Mouse (Mus musculus) erythroblast, embryonic 14.5 days (primary cell): ENCODE data around the gene Apol9b.
"Not testable (repeated sequence)": the region's sequence is repeated elsewhere in the genome, so short reads cannot be mapped to it uniquely, and the experiment has no call there.

Experiments
- GATA1 ChIP-seq: IDR thresholded peaks from 2 replicates; pipeline ENCODE4 v1.6.1; 2012; ENCODE audit warnings: low read length, inconsistent platforms, mixed read lengths
- TAL1 ChIP-seq: IDR thresholded peaks from 3 replicates; pipeline ENCODE4 v1.6.1; 2012; ENCODE audit warnings: low read length, inconsistent platforms, mixed read lengths

DNA sequence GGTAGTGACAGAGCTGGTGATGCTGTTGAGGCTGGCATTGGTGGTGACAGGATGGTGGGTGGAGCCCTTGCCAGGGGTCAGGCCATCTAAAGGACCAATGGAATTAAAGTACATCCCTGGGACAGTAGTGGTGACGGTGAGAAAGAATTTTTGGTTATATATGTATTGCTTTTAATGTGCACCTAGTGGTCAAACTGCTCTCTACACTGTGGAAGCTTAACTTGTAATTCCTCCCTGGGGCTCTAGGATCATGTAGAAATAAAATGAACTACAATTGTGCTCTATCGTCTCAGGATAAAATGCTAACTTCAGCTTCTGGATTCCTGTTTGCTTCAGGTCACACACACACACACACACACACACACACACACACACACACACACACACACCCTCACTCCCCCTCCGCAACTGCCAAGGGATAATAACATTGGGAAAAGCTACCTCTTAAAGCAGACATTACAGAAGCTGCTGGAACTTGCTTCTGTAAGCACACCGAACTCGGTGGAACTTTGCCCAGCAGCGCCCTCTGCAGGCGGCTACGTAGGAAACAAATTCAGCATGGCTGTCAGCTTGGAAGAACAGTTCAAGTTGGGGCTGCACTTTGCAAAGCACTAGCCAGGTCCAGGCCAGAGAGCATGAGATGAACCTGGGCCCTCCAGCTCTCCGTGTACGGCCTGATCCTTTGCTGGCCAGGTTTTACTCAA lies 4.5 kb upstream of the Apol9b start:
- TF ChIP-seq TAL1, GATA1: not testable (repeated sequence)
